Mouse (Mus musculus) thymus, adult 2 months (tissue): ENCODE data around the gene Mrps23.

Experiments
- CTCF ChIP-seq: fragments of 200-500 bp; IDR thresholded peaks from 2 replicates; pipeline ENCODE4 v1.5.1; 2012; ENCODE audit warnings: mild to moderate bottlenecking, control low read depth, low read length, moderate library complexity, borderline replicate concordance; ENCODE audit not compliant: control insufficient read depth, poor library complexity, insufficient read depth; ENCODE audit errors: extremely low read depth
- POLR2A ChIP-seq: fragments of 200-500 bp; IDR thresholded peaks from 2 replicates; pipeline ENCODE4 v1.6.1; 2012; ENCODE audit warnings: mild to moderate bottlenecking, low read length, control low read depth, moderate library complexity; ENCODE audit not compliant: control insufficient read depth, poor library complexity, insufficient read depth; ENCODE audit errors: extremely low read depth

- TF ChIP-seq CTCF = no peak
- TF ChIP-seq POLR2A = no peak
These were observed 23.1 kb downstream of the Mrps23 start for GRCm38 (mm10) chr11:88227001-88227957.
